Mouse (Mus musculus): ENCODE measurements around the gene Phf12. TPM values are rescaled to one million over a fixed set of nuclear protein-coding genes. Genes with fewer than 3 reads are reported as not detected.

The Phf12 gene
- total RNA-seq, 2 experiments from 2014 or later = 25.9 to 64.3 TPM

GRCm38 (mm10) chr11:77968786-77969185, 13.8 kb upstream of the Phf12 start:
- ATAC-seq (replicated peaks; ENCODE audit: poor library complexity) = no peak

- no peak for ATAC-seq (replicated peaks; ENCODE audit: poor library complexity)
Measured at GRCm38 (mm10) chr11:77970718-77971117, 11.8 kb upstream of the Phf12 start.

- ATAC-seq (replicated peaks; ENCODE audit: poor library complexity) = no peak
Measured at GRCm38 (mm10) chr11:77973520-77973919, 9.0 kb upstream of the Phf12 start.

GRCm38 (mm10) chr11:77974325-77974724, 8.2 kb upstream of the Phf12 start:
- ATAC-seq (replicated peaks; ENCODE audit: poor library complexity) = no peak

- ATAC-seq (replicated peaks; ENCODE audit: poor library complexity) = no peak
Measured at GRCm38 (mm10) chr11:77975873-77976272, 6.7 kb upstream of the Phf12 start.

- ATAC-seq (replicated peaks; ENCODE audit: poor library complexity) = no peak
Measured at GRCm38 (mm10) chr11:77978161-77978560, 4.4 kb upstream of the Phf12 start.

- ATAC-seq (replicated peaks; ENCODE audit: poor library complexity) = no peak
Measured at GRCm38 (mm10) chr11:77979221-77979809, 3.2 kb upstream of the Phf12 start.

- peak; percentile 23 for ATAC-seq (replicated peaks; ENCODE audit: poor library complexity)
Measured at GRCm38 (mm10) chr11:77980281-77981204, 2.0 kb upstream of the Phf12 start.

- ATAC-seq (replicated peaks; ENCODE audit: poor library complexity) = peak; percentile 77
Measured at GRCm38 (mm10) chr11:77981609-77982440, 729 bp upstream of the Phf12 start.

GRCm38 (mm10) chr11:77983191-77983936, 810 bp downstream of the Phf12 start:
- ATAC-seq (replicated peaks; ENCODE audit: poor library complexity) = 0 out of 2 replicates have a peak, but pooled peaks have one; percentile 10

- ATAC-seq (replicated peaks; ENCODE audit: poor library complexity) = no peak
Measured at GRCm38 (mm10) chr11:77983937-77984835, 1.6 kb downstream of the Phf12 start.

GRCm38 (mm10) chr11:77984836-77985231, 2.3 kb downstream of the Phf12 start:
- ATAC-seq (replicated peaks; ENCODE audit: poor library complexity) = no peak

GRCm38 (mm10) chr11:77985541-77986065, 3.0 kb downstream of the Phf12 start:
- no peak for ATAC-seq (replicated peaks; ENCODE audit: poor library complexity)

GRCm38 (mm10) chr11:77989071-77989690, 6.6 kb downstream of the Phf12 start:
- no peak for ATAC-seq (replicated peaks; ENCODE audit: poor library complexity)

GRCm38 (mm10) chr11:77995556-77995955, 13.0 kb downstream of the Phf12 start:
- ATAC-seq (replicated peaks; ENCODE audit: poor library complexity) = no peak

- no peak for ATAC-seq (replicated peaks; ENCODE audit: poor library complexity)
Measured at GRCm38 (mm10) chr11:78006446-78006845, 23.9 kb downstream of the Phf12 start.

- peak; percentile 87 for ATAC-seq (replicated peaks; ENCODE audit: poor library complexity)
Measured at GRCm38 (mm10) chr11:78019676-78020075, 37.1 kb downstream of the Phf12 start.

- peak; percentile 77 for ATAC-seq (replicated peaks; ENCODE audit: poor library complexity)
Measured at GRCm38 (mm10) chr11:78023607-78024006, 41.1 kb downstream of the Phf12 start.

- ATAC-seq (replicated peaks; ENCODE audit: poor library complexity) = no peak
Measured at GRCm38 (mm10) chr11:78029240-78029639, 46.7 kb downstream of the Phf12 start.
